8 mouse cellular contexts compared by ENCODE assay signal in genomic region chr11:51637971-51638414, GRCm38 (mm10). TPM values are rescaled to one million over a fixed set of nuclear protein-coding genes. Genes with fewer than 3 reads are reported as not detected.
DNase-seq lines count a peak whose midpoint lies in the region; ATAC-seq lines count a peak whose summit lies in the region.

No protein-coding gene starts in this region.

- no peak for ATAC-seq in stomach, embryonic 16.5 days (ENCODE audit: insufficient read depth, low FRiP score)

- WGBS in macrophage (ENCODE audit: missing documents): 0% methylated on average over 17 of the region's 17 CpGs
- WGBS in stomach, embryonic 16.5 days: 7% methylated on average over 17 of the region's 17 CpGs

- H3K27ac ChIP-seq in macrophage: peak overlapping the region; percentile 88
- peak overlapping the region; percentile 74 for H3K27ac ChIP-seq in stomach, embryonic 16.5 days (ENCODE audit: low read length)

- no peaks in the 10 kb centered on the region for H3K27me3 ChIP-seq in stomach, embryonic 16.5 days (ENCODE audit: control insufficient read depth, insufficient read depth, low read length)

- peak overlapping the region; percentile 12; the same call in 1 of the 2 replicates for H3K4me3 ChIP-seq in macrophage (ENCODE audit: inconsistent target)
- H3K4me3 ChIP-seq in stomach, embryonic 16.5 days (replicated peaks; ENCODE audit: low read length): peak overlapping the region; percentile 25

- no peaks in the 10 kb centered on the region; the same call in 1 of the 2 replicates for H3K36me3 ChIP-seq in macrophage (ENCODE audit: inconsistent target)
- H3K36me3 ChIP-seq in stomach, embryonic 16.5 days (ENCODE audit: control insufficient read depth, insufficient read depth, low read length): no peaks in the 10 kb centered on the region

- H3K79me2 ChIP-seq in macrophage (ENCODE audit: inconsistent target): peaks cover 25% of the 10 kb centered on the region; the same call in 1 of the 2 replicates

- H3K4me2 ChIP-seq in stomach, embryonic 16.5 days (ENCODE audit: low read depth, low read length): peak overlapping the region; percentile 50

- peak overlapping the region; percentile 60 for H3K9ac ChIP-seq in stomach, embryonic 16.5 days (ENCODE audit: low read length)

- DNase-seq in adrenal gland, postnatal 14 days: peak; percentile 65
- no peak for DNase-seq in adrenal gland, adult 18-20 months (ENCODE audit: low spot score in 2 of 2)
- DNase-seq in ZHBTc4 (ENCODE audit: low read depth, low spot score): peak; percentile 95
- peak; percentile 55 to 74 for DNase-seq in heart, adult 18-20 months
- DNase-seq in kidney, postnatal 10 days: peak; percentile 73
- DNase-seq in layer of hippocampus, adult 8-10 months (ENCODE audit: low spot score in 2 of 2): no peak

- peaks cover 10% of the 10 kb centered on the region for H3K4me1 ChIP-seq in stomach, embryonic 16.5 days (ENCODE audit: control insufficient read depth, insufficient read depth, low read length)

- no peaks in the 10 kb centered on the region for H3K9me3 ChIP-seq in stomach, embryonic 16.5 days (replicated peaks; ENCODE audit: control insufficient read depth, low read length)

RNA-seq across cellular contexts. Expression of gene Rmnd5b, which starts 2.3 kb away (rescaled TPM):
- total RNA-seq in adrenal gland, postnatal 14 days (2021): 39.0 and 39.9 TPM in 2 replicates
- total RNA-seq in adrenal gland, adult 18-20 months (2021): 10 to 100 TPM; 30.0 to 47.2 TPM
- 10 to 100 TPM; 15.7 to 16.4 TPM for total RNA-seq in heart, adult 18-20 months (2021)
- total RNA-seq in macrophage (2018; cell fraction: chromatin; rRNA removed): 10 to 100 TPM in 25 of 26 experiments, 1 to 10 TPM in 1; 5.8 to 64.4 (median 26.4) TPM
- total RNA-seq in macrophage (2018; cell fraction: cytosol; rRNA removed): 10 to 100 TPM; 12.1 to 48.9 (median 25.2) TPM
- total RNA-seq in macrophage (2018; cell fraction: nucleus; rRNA removed): 10 to 100 TPM in 24 of 26 experiments, 1 to 10 TPM in 2; 9.5 to 48.8 (median 21.0) TPM
- polyA plus RNA-seq in macrophage (2018): 15.5 to 43.6 TPM (median 25.5 TPM) in 3 replicates
- polyA plus RNA-seq in stomach, embryonic 16.5 days (2015; fragmentation: Nextera tagmentation; extraction: Ambion mirVana): 40.0 and 41.3 TPM in 2 replicates
- total RNA-seq in layer of hippocampus, adult 8-10 months (2022): 10 to 100 TPM; 52.4 to 58.6 (median 55.4) TPM

RNA-seq across cellular contexts. Expression of gene N4bp3, which starts 12.6 kb away (rescaled TPM):
- 16.2 and 18.8 TPM in 2 replicates for total RNA-seq in adrenal gland, postnatal 14 days (2021)
- 1 to 10 TPM; 6.3 to 7.7 TPM for total RNA-seq in adrenal gland, adult 18-20 months (2021)
- total RNA-seq in heart, adult 18-20 months (2021): 10 to 100 TPM in 1 of 2 experiments, 1 to 10 TPM in 1; 9.4 to 11.4 TPM
- total RNA-seq in macrophage (2018; cell fraction: chromatin; rRNA removed): 10 to 100 TPM in 5 of 26 experiments, 1 to 10 TPM in 21; 2.6 to 21.1 (median 6.6) TPM
- total RNA-seq in macrophage (2018; cell fraction: cytosol; rRNA removed): 10 to 100 TPM in 7 of 26 experiments, 1 to 10 TPM in 19; 2.5 to 18.8 (median 6.6) TPM
- total RNA-seq in macrophage (2018; cell fraction: nucleus; rRNA removed): 10 to 100 TPM in 7 of 26 experiments, 1 to 10 TPM in 19; 2.0 to 23.1 (median 7.9) TPM
- polyA plus RNA-seq in macrophage (2018): 3.9 to 13.9 TPM (median 6.3 TPM) in 3 replicates
- polyA plus RNA-seq in stomach, embryonic 16.5 days (2015; fragmentation: Nextera tagmentation; extraction: Ambion mirVana): 20.7 and 21.0 TPM in 2 replicates
- total RNA-seq in layer of hippocampus, adult 8-10 months (2022): 10 to 100 TPM; 15.0 to 18.9 (median 15.7) TPM

RNA-seq across cellular contexts. Expression of gene D930048N14Rik, which starts 12.8 kb away (rescaled TPM):
- total RNA-seq in adrenal gland, postnatal 14 days (2021): 1.9 and 2.7 TPM in 2 replicates
- 1 to 10 TPM; 1.3 TPM for total RNA-seq in adrenal gland, adult 18-20 months (2021)
- under 1 TPM; 0.37 to 0.54 TPM for total RNA-seq in heart, adult 18-20 months (2021)
- total RNA-seq in macrophage (2018; cell fraction: chromatin; rRNA removed): 10 to 100 TPM in 4 of 26 experiments, 1 to 10 TPM in 21, under 1 TPM in 1; 0.81 to 19.0 (median 3.2) TPM
- 1 to 10 TPM in 6 of 26 experiments, under 1 TPM in 20; 0.10 to 3.1 (median 0.49) TPM for total RNA-seq in macrophage (2018; cell fraction: cytosol; rRNA removed)
- total RNA-seq in macrophage (2018; cell fraction: nucleus; rRNA removed): 10 to 100 TPM in 7 of 26 experiments, 1 to 10 TPM in 19; 1.1 to 37.4 (median 5.8) TPM
- polyA plus RNA-seq in macrophage (2018): 0.58 to 4.2 TPM (median 2.0 TPM) in 3 replicates
- polyA plus RNA-seq in stomach, embryonic 16.5 days (2015; fragmentation: Nextera tagmentation; extraction: Ambion mirVana): 5.9 and 6.4 TPM in 2 replicates
- 1 to 10 TPM; 1.3 to 2.5 (median 2.0) TPM for total RNA-seq in layer of hippocampus, adult 8-10 months (2022)

RNA-seq across cellular contexts. Expression of gene Nhp2, which starts 18.5 kb away (rescaled TPM):
- total RNA-seq in adrenal gland, postnatal 14 days (2021): 64.2 and 74.7 TPM in 2 replicates
- 10 to 100 TPM; 53.3 to 68.6 TPM for total RNA-seq in adrenal gland, adult 18-20 months (2021)
- total RNA-seq in heart, adult 18-20 months (2021): 10 to 100 TPM; 21.8 to 23.6 TPM
- total RNA-seq in macrophage (2018; cell fraction: chromatin; rRNA removed): 10 to 100 TPM in 19 of 26 experiments, 1 to 10 TPM in 7; 6.7 to 48.1 (median 12.0) TPM
- 10 to 100 TPM; 32.4 to 68.5 (median 50.3) TPM for total RNA-seq in macrophage (2018; cell fraction: cytosol; rRNA removed)
- 10 to 100 TPM in 25 of 26 experiments, 1 to 10 TPM in 1; 9.7 to 57.2 (median 17.0) TPM for total RNA-seq in macrophage (2018; cell fraction: nucleus; rRNA removed)
- 45.0 to 125 TPM (median 72.8 TPM) in 3 replicates for polyA plus RNA-seq in macrophage (2018)
- 133 and 138 TPM in 2 replicates for polyA plus RNA-seq in stomach, embryonic 16.5 days (2015; fragmentation: Nextera tagmentation; extraction: Ambion mirVana)
- 10 to 100 TPM; 31.8 to 48.9 (median 42.3) TPM for total RNA-seq in layer of hippocampus, adult 8-10 months (2022)

RNA-seq across cellular contexts. Expression of gene Hnrnpab, which starts 31.3 kb away (rescaled TPM):
- total RNA-seq in adrenal gland, postnatal 14 days (2021): 354 and 356 TPM in 2 replicates
- total RNA-seq in adrenal gland, adult 18-20 months (2021): 100 to 1,000 TPM; 254 to 336 TPM
- 100 to 1,000 TPM; 132 to 133 TPM for total RNA-seq in heart, adult 18-20 months (2021)
- 100 to 1,000 TPM in 6 of 26 experiments, 10 to 100 TPM in 20; 61.5 to 128 (median 92.7) TPM for total RNA-seq in macrophage (2018; cell fraction: chromatin; rRNA removed)
- 100 to 1,000 TPM; 222 to 303 (median 262) TPM for total RNA-seq in macrophage (2018; cell fraction: cytosol; rRNA removed)
- total RNA-seq in macrophage (2018; cell fraction: nucleus; rRNA removed): 100 to 1,000 TPM; 104 to 259 (median 129) TPM
- polyA plus RNA-seq in macrophage (2018): 203 to 532 TPM (median 476 TPM) in 3 replicates
- polyA plus RNA-seq in stomach, embryonic 16.5 days (2015; fragmentation: Nextera tagmentation; extraction: Ambion mirVana): 201 and 238 TPM in 2 replicates
- 100 to 1,000 TPM; 123 to 152 (median 135) TPM for total RNA-seq in layer of hippocampus, adult 8-10 months (2022)

Comparison
In these comparisons a context has a peak if more than half of its experiments do, and no peak if none do; other contexts are left out.
1. DNase-seq: peak in adrenal gland, postnatal 14 days (single experiment), ZHBTc4 (single experiment), heart, adult 18-20 months (2 of 2) and kidney, postnatal 10 days (single experiment); none in adrenal gland, adult 18-20 months (0 of 2) and layer of hippocampus, adult 8-10 months (0 of 2).